Mouse (Mus musculus): ENCODE results near the gene Taar3.
A peak's percentile ranks its signal among the peaks of the same experiment; 100 is the strongest.

Taar3 gene

GRCm38 (mm10) chr10:23949508-23950005, at the start of gene Taar3:
Gene Taar3 (plus strand): TSS chr10:23949558.
- DNase-seq (ENCODE audit: low read depth, low spot score), result no peak

DNA sequence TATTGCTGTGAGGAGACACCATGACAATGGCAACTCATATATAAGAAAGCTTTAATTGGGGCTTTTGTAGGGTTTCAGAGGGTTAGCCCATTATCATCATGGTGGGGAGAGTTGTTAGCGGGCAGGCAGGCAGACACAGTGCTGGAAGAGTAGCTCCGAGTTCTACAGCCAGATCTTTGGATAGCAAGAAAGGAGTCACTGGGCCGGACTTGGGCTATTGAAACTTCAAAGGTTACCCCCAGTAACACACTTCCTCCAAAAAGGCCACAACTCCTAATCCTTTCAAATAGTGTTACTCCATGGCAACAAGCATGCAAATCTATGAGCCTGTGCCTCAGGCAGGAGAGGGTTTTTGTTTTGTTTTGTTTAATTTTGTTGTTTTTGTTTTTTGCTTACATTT, 48.2 kb upstream of the Taar3 start:
- no peak for DNase-seq (ENCODE audit: low read depth, low spot score)

DNA sequence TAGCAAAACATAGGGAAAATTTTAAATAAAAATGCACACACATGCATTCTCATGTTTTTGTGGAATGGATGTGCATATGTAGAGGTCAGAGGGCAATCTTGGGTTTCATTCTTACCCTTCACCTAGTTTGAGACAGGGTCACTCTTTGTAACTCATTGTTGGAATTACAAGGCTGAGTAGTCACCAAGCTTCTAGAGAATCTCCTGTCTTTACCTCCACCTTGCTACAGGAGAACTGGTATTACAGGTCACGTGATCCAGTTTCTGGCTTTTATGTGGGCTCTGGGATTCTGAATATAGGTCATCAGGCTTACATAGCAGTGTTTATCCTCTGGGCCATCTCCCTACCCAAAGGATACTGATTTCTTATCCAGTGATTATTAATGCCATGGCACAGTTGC, 43.7 kb upstream of the Taar3 start:
- no peak for DNase-seq (ENCODE audit: low read depth, low spot score)

- DNase-seq (ENCODE audit: low read depth, low spot score), result no peak
Measured at GRCm38 (mm10) chr10:23920056-23920455, 29.3 kb upstream of the Taar3 start, which contains the start of gene Taar1. Gene Taar1 (plus strand): TSS chr10:23920356.

DNA sequence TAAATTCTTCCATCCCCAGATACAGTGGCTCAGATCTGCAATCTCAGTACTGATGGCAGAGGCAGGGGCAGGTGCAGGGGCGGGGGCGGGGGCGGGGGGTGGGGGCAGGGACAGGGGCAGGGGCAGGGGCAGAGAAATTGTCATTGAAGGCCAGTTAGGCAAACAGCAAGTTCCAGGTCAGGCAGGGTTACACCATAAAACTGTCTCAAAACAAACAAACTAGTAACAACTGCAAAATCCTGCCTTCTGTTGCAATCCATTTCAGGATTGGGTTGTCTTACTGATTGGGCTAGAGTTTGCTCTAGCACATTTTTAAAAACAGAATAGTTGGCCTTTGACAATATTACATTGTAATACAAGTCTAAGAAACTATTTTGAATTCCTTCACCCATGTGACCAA, 26.9 kb upstream of the Taar3 start:
- DNase-seq (ENCODE audit: low read depth, low spot score), result no peak

DNA sequence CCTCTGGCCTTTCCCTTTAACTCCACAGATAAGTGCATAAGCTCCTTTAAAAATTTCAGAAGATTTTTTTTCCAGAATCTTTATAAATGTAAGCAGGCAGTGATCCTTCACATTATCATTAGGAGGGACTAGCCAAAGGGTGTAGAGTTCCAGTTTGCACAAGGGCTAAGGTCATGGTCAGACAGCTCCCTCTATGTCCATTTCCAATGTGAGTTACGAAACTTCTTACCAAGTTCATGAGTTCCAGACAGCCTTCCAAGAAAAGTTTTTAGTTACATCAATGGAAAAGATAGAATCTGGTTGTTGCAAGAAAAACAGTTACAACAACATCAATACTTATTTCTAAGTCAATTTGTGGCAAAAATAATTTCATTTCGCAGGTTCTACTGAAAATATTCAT, 25.4 kb upstream of the Taar3 start:
- DNase-seq (ENCODE audit: low read depth, low spot score), result no peak

GRCm38 (mm10) chr10:23937613-23938012, 11.7 kb upstream of the Taar3 start:
- no peak for DNase-seq (ENCODE audit: low read depth, low spot score)

GRCm38 (mm10) chr10:23938312-23938711, 11.0 kb upstream of the Taar3 start, which contains the start of gene Taar2:
Gene Taar2 (plus strand): TSS chr10:23938572.
- no peak for DNase-seq (ENCODE audit: low read depth, low spot score)

GRCm38 (mm10) chr10:23942465-23942864, 6.9 kb upstream of the Taar3 start:
- no peak for DNase-seq (ENCODE audit: low read depth, low spot score)

- no peak for DNase-seq (ENCODE audit: low read depth, low spot score)
Measured at GRCm38 (mm10) chr10:23948026-23948425, 1.3 kb upstream of the Taar3 start.

GRCm38 (mm10) chr10:23951714-23952113, 2.4 kb downstream of the Taar3 start:
- DNase-seq (ENCODE audit: low read depth, low spot score), result no peak

GRCm38 (mm10) chr10:23959071-23959470, 9.7 kb downstream of the Taar3 start:
- DNase-seq (ENCODE audit: low read depth, low spot score), result no peak

GRCm38 (mm10) chr10:23960444-23960915, 11.1 kb downstream of the Taar3 start, which contains the start of gene Taar4:
Gene Taar4 (plus strand): TSS chr10:23960494.
- no peak for DNase-seq (ENCODE audit: low read depth, low spot score)

GRCm38 (mm10) chr10:23963444-23963843, 14.1 kb downstream of the Taar3 start:
- no peak for DNase-seq (ENCODE audit: low read depth, low spot score)

DNA sequence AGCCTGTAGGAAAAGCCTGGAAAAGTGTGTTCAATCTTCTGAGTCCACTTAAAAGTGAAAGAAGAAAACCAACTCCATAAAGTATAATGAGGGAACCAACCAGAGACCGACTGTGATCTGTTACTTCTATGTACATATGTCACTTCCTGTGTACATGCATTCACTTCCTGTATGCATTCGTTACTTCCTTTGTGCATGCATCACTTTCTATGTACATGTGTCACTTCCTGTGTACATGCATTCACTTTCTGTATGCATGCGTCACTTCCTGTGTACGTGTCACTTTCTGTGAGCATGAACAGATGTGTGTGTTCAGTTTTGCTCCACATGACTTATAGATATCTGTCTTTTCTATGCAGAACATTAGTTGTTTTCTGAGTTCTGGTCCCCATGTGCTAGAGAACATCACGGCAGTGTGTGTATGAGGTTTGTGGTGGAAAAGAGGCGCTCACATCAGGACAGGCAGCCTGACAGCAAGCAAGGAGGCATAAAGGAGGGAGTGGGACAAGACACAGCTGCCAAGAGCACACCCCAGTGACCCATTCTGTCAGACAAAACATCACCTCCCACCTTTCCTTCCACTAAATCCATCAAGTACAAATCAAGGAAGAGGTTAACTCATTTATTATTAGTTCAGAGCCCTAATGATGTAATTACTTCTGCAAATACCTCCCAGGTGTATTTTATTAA, 15.7 kb downstream of the Taar3 start:
- no peak for DNase-seq (ENCODE audit: low read depth, low spot score)

- DNase-seq (ENCODE audit: low read depth, low spot score), result no peak
Measured at GRCm38 (mm10) chr10:23970656-23971165, 21.4 kb downstream of the Taar3 start, which contains the start of gene Taar5. Gene Taar5 (plus strand): TSS chr10:23970706.

GRCm38 (mm10) chr10:23971256-23971655, 21.9 kb downstream of the Taar3 start:
- DNase-seq (ENCODE audit: low read depth, low spot score), result no peak

- no peak for DNase-seq (ENCODE audit: low read depth, low spot score)
Measured at GRCm38 (mm10) chr10:23977958-23978357, 28.6 kb downstream of the Taar3 start.

DNA sequence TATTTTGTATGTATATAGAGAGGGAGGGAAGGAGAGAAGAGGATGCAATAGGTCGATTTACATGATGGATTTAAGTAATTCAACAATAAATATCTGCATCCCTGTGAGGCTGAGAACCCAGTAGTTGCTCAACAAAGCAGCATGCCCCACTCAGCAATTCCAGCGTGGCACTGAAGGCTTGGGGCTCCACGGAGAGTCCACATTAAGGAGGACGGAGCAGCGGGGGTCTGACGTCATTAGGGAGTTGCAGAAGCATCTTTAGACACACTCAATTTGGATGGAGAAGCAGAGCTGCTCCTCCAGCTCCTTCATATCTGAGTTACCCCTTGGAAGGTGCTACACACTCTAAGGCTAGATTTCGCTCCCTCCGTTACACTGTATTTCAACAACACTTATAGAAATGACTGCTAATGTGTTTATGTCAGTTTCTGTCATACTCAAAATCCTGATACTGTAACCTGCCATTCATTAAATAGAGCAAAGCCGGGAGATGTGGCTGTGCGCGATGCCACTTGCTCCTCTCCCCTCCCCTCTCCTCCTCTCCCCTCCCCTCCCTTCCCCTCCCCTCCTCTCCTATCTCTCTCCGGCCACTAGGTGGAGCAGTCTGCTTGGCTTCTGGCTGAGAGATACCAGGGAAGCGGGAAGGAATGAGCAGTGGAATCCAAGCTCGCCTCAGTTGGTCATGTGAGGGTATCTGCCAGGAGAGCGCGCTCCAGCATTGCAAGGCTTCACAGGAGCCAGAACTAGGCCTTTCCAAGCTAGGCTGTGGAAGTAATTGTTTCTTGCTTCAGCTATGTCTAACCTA, 29.7 kb downstream of the Taar3 start:
- DNase-seq (ENCODE audit: low read depth, low spot score), result peak; percentile 75

- no peak for DNase-seq (ENCODE audit: low read depth, low spot score)
Measured at GRCm38 (mm10) chr10:23985546-23985945, 36.2 kb downstream of the Taar3 start, which contains the start of gene Taar6. Gene Taar6 (minus strand): TSS chr10:23985646.

DNA sequence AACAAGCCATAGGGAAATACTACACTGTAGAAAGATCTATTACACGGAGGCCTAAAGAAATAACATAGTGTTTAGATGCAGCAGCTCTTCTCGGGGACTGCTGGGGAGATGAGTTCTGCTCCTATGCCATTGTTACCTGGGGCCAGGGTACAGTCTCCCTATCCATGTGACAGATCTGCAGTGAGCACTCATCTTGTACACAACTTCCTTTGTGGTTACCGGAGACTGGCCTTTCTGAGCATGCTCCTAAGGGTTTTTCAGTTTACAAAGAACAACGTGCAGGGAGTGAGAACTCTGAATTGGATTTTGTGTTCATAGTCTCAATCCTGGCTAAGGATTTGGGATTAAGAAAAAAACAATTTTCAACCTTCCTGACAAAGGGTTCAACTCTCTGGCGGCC, 37.1 kb downstream of the Taar3 start:
- DNase-seq (ENCODE audit: low read depth, low spot score), result no peak

DNA sequence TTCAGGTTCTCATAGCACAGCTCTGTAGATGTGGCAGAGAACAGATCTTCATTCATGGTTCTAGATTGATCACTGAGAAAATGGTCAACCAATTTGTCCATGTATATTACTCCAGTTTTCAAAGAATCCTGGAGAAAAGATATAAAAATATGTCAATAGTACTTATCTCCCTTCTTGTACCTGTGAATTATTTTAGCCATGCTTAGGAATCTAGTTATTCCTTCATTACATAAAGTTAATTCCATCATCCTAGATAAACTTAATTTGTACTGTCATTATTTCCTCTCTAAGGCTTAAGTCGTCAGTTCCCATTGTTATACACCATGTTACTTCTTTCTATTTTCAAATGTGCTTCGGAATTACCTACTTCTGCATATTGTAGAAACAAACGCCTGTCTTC, 44.0 kb downstream of the Taar3 start, which contains the start of gene Taar7a:
Taar7a (minus strand) TSS at position 101 of the 400 bp plus-strand sequence.
- no peak for DNase-seq (ENCODE audit: low read depth, low spot score)
